Mouse (Mus musculus): ENCODE data around the gene Dcp1b.
A peak's percentile ranks its signal among the peaks of the same experiment; 100 is the strongest.
"Not testable (repeated sequence)": the region's sequence is repeated elsewhere in the genome, so short reads cannot be mapped to it uniquely, and the experiment has no call there.

The Dcp1b gene

GRCm38 (mm10) chr6:119194601-119195000 lies 19.5 kb downstream of the Dcp1b start:
- DNase-seq (ENCODE audit: low read depth, low spot score), result no peak

GRCm38 (mm10) chr6:119196382-119197305 lies 21.6 kb downstream of the Dcp1b start, which contains the start of gene Cacna1c:
TSS of gene Cacna1c (minus strand) at chr6:119196418.
- no peak for DNase-seq (ENCODE audit: low read depth, low spot score)

GRCm38 (mm10) chr6:119198534-119199273 lies 23.7 kb downstream of the Dcp1b start:
- DNase-seq (ENCODE audit: low read depth, low spot score), result peak; percentile 64

GRCm38 (mm10) chr6:119199274-119199879 lies 24.3 kb downstream of the Dcp1b start:
- DNase-seq (ENCODE audit: low read depth, low spot score), result peak; percentile 48

- DNase-seq (ENCODE audit: low read depth, low spot score), result no peak
Observed at GRCm38 (mm10) chr6:119200362-119200761, 25.3 kb downstream of the Dcp1b start.

- no peak for DNase-seq (ENCODE audit: low read depth, low spot score)
Observed at GRCm38 (mm10) chr6:119201575-119201974, 26.5 kb downstream of the Dcp1b start.

GRCm38 (mm10) chr6:119204286-119204685 lies 29.2 kb downstream of the Dcp1b start:
- no peak for DNase-seq (ENCODE audit: low read depth, low spot score)

GRCm38 (mm10) chr6:119204915-119205314 lies 29.9 kb downstream of the Dcp1b start:
- DNase-seq (ENCODE audit: low read depth, low spot score), result no peak

GRCm38 (mm10) chr6:119206006-119206405 lies 31.0 kb downstream of the Dcp1b start:
- not testable (repeated sequence) for DNase-seq (ENCODE audit: low read depth, low spot score)

GRCm38 (mm10) chr6:119213375-119213774 lies 38.3 kb downstream of the Dcp1b start:
- DNase-seq (ENCODE audit: low read depth, low spot score), result no peak

- no peak for DNase-seq (ENCODE audit: low read depth, low spot score)
Observed at GRCm38 (mm10) chr6:119214190-119214589, 39.1 kb downstream of the Dcp1b start.

- DNase-seq (ENCODE audit: low read depth, low spot score), result no peak
Observed at GRCm38 (mm10) chr6:119215040-119215613, 40.1 kb downstream of the Dcp1b start.

- DNase-seq (ENCODE audit: low read depth, low spot score), result no peak
Observed at GRCm38 (mm10) chr6:119217661-119218060, 42.6 kb downstream of the Dcp1b start.

- DNase-seq (ENCODE audit: low read depth, low spot score), result no peak
Observed at GRCm38 (mm10) chr6:119218591-119218990, 43.5 kb downstream of the Dcp1b start.

- no peak for DNase-seq (ENCODE audit: low read depth, low spot score)
Observed at GRCm38 (mm10) chr6:119219237-119219870, 44.3 kb downstream of the Dcp1b start.

GRCm38 (mm10) chr6:119220297-119220696 lies 45.2 kb downstream of the Dcp1b start:
- peak; percentile 65 for DNase-seq (ENCODE audit: low read depth, low spot score)

- DNase-seq (ENCODE audit: low read depth, low spot score), result no peak
Observed at GRCm38 (mm10) chr6:119224451-119225195, 49.6 kb downstream of the Dcp1b start.

- no peak for DNase-seq (ENCODE audit: low read depth, low spot score)
Observed at GRCm38 (mm10) chr6:119225226-119225625, 50.2 kb downstream of the Dcp1b start.

GRCm38 (mm10) chr6:119225731-119226130 lies 50.7 kb downstream of the Dcp1b start:
- DNase-seq (ENCODE audit: low read depth, low spot score), result no peak

- no peak for DNase-seq (ENCODE audit: low read depth, low spot score)
Observed at GRCm38 (mm10) chr6:119227001-119227400, 51.9 kb downstream of the Dcp1b start.

Measured in R1 (cell line).